Mouse (Mus musculus): ENCODE data around the gene Scgb3a1. TPM values are rescaled to one million over a fixed set of nuclear protein-coding genes. Genes with fewer than 3 reads are reported as not detected.
A peak's percentile ranks its signal among the peaks of the same experiment; 100 is the strongest.

The Scgb3a1 gene
- polyA plus RNA-seq, 2 experiments from 2014 or later, result 0.56 TPM; not detected in 1

- peak; percentile 62 for ATAC-seq
Measured at GRCm38 (mm10) chr11:49658791-49659469, 4.5 kb upstream of the Scgb3a1 start.

- no peak for ATAC-seq
Measured at GRCm38 (mm10) chr11:49659470-49659799, 4.0 kb upstream of the Scgb3a1 start.

GRCm38 (mm10) chr11:49662292-49662780, 1.1 kb upstream of the Scgb3a1 start:
- ATAC-seq, result no peak

- ATAC-seq, result no peak
Measured at GRCm38 (mm10) chr11:49664262-49665140, 1.1 kb downstream of the Scgb3a1 start.

- peak; percentile 39 for ATAC-seq
Measured at GRCm38 (mm10) chr11:49665462-49665861, 2.1 kb downstream of the Scgb3a1 start.

GRCm38 (mm10) chr11:49673433-49673832, 10.0 kb downstream of the Scgb3a1 start:
- ATAC-seq, result no peak

GRCm38 (mm10) chr11:49684237-49684973, 21.0 kb downstream of the Scgb3a1 start:
- ATAC-seq, result no peak

- ATAC-seq, result no peak
Measured at GRCm38 (mm10) chr11:49695013-49695412, 31.6 kb downstream of the Scgb3a1 start.

- no peak for ATAC-seq
Measured at GRCm38 (mm10) chr11:49695695-49696094, 32.3 kb downstream of the Scgb3a1 start.

GRCm38 (mm10) chr11:49696472-49696871, 33.1 kb downstream of the Scgb3a1 start:
- ATAC-seq, result peak; percentile 58

GRCm38 (mm10) chr11:49697779-49698178, 34.4 kb downstream of the Scgb3a1 start:
- ATAC-seq, result no peak

GRCm38 (mm10) chr11:49699079-49699478, 35.7 kb downstream of the Scgb3a1 start:
- ATAC-seq, result no peak

GRCm38 (mm10) chr11:49702014-49702413, 38.6 kb downstream of the Scgb3a1 start:
- no peak for ATAC-seq

- ATAC-seq, result no peak
Measured at GRCm38 (mm10) chr11:49704804-49705203, 41.4 kb downstream of the Scgb3a1 start.

GRCm38 (mm10) chr11:49707834-49708233, 44.4 kb downstream of the Scgb3a1 start:
- ATAC-seq, result no peak

- no peak for ATAC-seq
Measured at GRCm38 (mm10) chr11:49710664-49711063, 47.3 kb downstream of the Scgb3a1 start.

- peak; percentile 10 for ATAC-seq
Measured at GRCm38 (mm10) chr11:49711981-49712554, 48.7 kb downstream of the Scgb3a1 start.

GRCm38 (mm10) chr11:49712555-49713335, 49.3 kb downstream of the Scgb3a1 start, which contains the start of gene Cnot6:
Gene Cnot6, minus strand, starts transcription at chr11:49712723.
- peak; percentile 98 for ATAC-seq

- no peak for ATAC-seq
Measured at GRCm38 (mm10) chr11:49713336-49714334, 50.2 kb downstream of the Scgb3a1 start.
